Mouse (Mus musculus) olfactory bulb, adult 2 months (tissue): ENCODE data around the gene Dab2ip. TPM values are rescaled to one million over a fixed set of nuclear protein-coding genes. Genes with fewer than 3 reads are reported as not detected.

Experiments
- H3K27ac ChIP-seq: fragments of 200-500 bp; 2 replicates; pipeline ENCODE4 v1.5.1; 2012; ENCODE audit warnings: low read depth, low read length; ENCODE audit not compliant: insufficient read depth
- H3K4me1 ChIP-seq: fragments of 200-500 bp; 2 replicates; pipeline ENCODE4 v1.6.1; 2012; ENCODE audit warnings: low read length; ENCODE audit not compliant: control insufficient read depth, insufficient read depth
- H3K4me3 ChIP-seq: fragments of 200-500 bp; 2 replicates; pipeline ENCODE4 v1.5.1; 2012; ENCODE audit warnings: mild to moderate bottlenecking, low read depth, low read length, moderate library complexity; ENCODE audit not compliant: insufficient read depth
- CTCF ChIP-seq: fragments of 200-500 bp; IDR thresholded peaks from 2 replicates; pipeline ENCODE4 v1.5.1; 2012; ENCODE audit warnings: low read depth, mild to moderate bottlenecking, low read length, moderate library complexity; ENCODE audit not compliant: insufficient read depth
- POLR2A ChIP-seq: fragments of 200-500 bp; IDR thresholded peaks from 2 replicates; pipeline ENCODE4 v1.6.1; 2012; ENCODE audit warnings: mild to moderate bottlenecking, low read depth, low read length, moderate library complexity; ENCODE audit not compliant: insufficient read depth
- WGBS: fragments of 180-500 bp; shearing (Covaris S2); methylation state at CpG from one replicate; pipeline ENCODE4 v1.1.7; 2018; 5-methylcytosine and 5-hydroxymethylcytosine counted together
- polyA plus RNA-seq: library from polyadenylated mRNA; stranded (reverse); fragments of >200 nt; gene quantifications from 2 replicates; pipeline ENCODE4 v1.2.4, GENCODE M21; 2012; ENCODE audit warnings: low replicate concordance; ENCODE audit not compliant: missing spikeins, insufficient read depth, insufficient read length

The Dab2ip gene
- polyA plus RNA-seq, 1 experiment = not detected

- Histone ChIP-seq H3K27ac (no peak overlapping the region), H3K4me3 (no peak overlapping the region), H3K4me1 (peaks cover 2% of the 10 kb centered on the region; the same call in 1 of the 2 replicates)
- no peak for TF ChIP-seq CTCF
- no peak for TF ChIP-seq POLR2A
- 95% methylated on average over 6 of the region's 6 CpGs for WGBS
These were observed 96.7 kb downstream of the Dab2ip start for GRCm38 (mm10) chr2:35654795-35655194.

GRCm38 (mm10) chr2:35655996-35656395 lies 97.9 kb downstream of the Dab2ip start:
- H3K27ac ChIP-seq = no peak overlapping the region
- TF ChIP-seq CTCF (no peak), POLR2A (no peak)
- WGBS = 85% methylated on average over 8 of the region's 8 CpGs
- H3K4me1 ChIP-seq = peaks cover 6% of the 10 kb centered on the region; the same call in 1 of the 2 replicates
- H3K4me3 ChIP-seq = no peak overlapping the region

- no peak overlapping the region for H3K27ac ChIP-seq
- H3K4me1 ChIP-seq = peaks cover 23% of the 10 kb centered on the region
- TF ChIP-seq CTCF (no peak), POLR2A (no peak)
- no peak overlapping the region for H3K4me3 ChIP-seq
- 67% methylated on average over 3 of the region's 3 CpGs for WGBS
These were observed 100.2 kb downstream of the Dab2ip start for GRCm38 (mm10) chr2:35658311-35658710.

- H3K27ac ChIP-seq = no peak overlapping the region
- 85% methylated on average over 5 of the region's 5 CpGs for WGBS
- peaks cover 23% of the 10 kb centered on the region for H3K4me1 ChIP-seq
- TF ChIP-seq POLR2A = no peak
- TF ChIP-seq CTCF = no peak
- no peak overlapping the region for H3K4me3 ChIP-seq
These were observed 101.6 kb downstream of the Dab2ip start for GRCm38 (mm10) chr2:35659578-35660194.

GRCm38 (mm10) chr2:35660953-35661374 lies 102.9 kb downstream of the Dab2ip start:
- H3K4me1 ChIP-seq = peaks cover 23% of the 10 kb centered on the region
- H3K4me3 ChIP-seq = peak overlapping the region; percentile 57
- WGBS = 25% methylated on average over 44 of the region's 47 CpGs
- H3K27ac ChIP-seq = no peak overlapping the region
- TF ChIP-seq CTCF (no peak), POLR2A (no peak)

GRCm38 (mm10) chr2:35661454-35662000 lies 103.5 kb downstream of the Dab2ip start:
- Histone ChIP-seq H3K27ac (no peak overlapping the region), H3K4me1 (peaks cover 23% of the 10 kb centered on the region), H3K4me3 (peak overlapping the region; percentile 57)
- 1% methylated on average over 50 of the region's 51 CpGs for WGBS
- TF ChIP-seq CTCF = no peak
- TF ChIP-seq POLR2A = no peak

DNA sequence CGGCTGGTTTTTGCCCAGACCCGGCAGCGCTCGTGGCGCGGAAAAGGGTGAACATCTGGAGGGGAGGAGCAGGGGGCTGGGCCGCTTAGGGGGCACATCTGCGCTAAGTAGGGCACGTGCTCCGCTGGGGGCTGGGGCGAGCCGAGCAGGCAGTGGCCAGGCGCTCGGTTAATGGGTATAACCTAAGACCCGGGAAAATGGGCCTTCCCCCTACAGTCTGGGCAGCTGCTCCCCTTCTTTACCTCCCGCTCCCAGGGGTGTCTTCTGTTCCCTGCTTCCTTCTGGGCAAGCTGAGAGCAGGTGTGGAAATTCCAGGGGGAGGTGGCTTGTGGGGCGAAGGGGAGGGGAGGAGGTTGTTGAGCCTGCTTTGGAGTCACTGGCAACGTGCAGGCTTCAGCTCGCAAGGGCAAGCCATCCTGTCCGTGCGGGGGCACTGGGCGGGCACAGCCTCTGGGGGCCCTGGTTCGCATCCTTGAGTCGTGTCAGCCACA lies 104.0 kb downstream of the Dab2ip start:
- H3K4me3 ChIP-seq = peak overlapping the region; percentile 57
- TF ChIP-seq POLR2A (no peak), CTCF (no peak)
- H3K27ac ChIP-seq = no peak overlapping the region
- peaks cover 23% of the 10 kb centered on the region for H3K4me1 ChIP-seq
- 8% methylated on average over 24 of the region's 24 CpGs for WGBS

- TF ChIP-seq POLR2A (no peak), CTCF (peak; percentile 28; the same call in 1 of the 2 replicates)
- Histone ChIP-seq H3K4me1 (peaks cover 26% of the 10 kb centered on the region), H3K4me3 (peak overlapping the region; percentile 57), H3K27ac (no peak overlapping the region)
- 17% methylated on average over 26 of the region's 26 CpGs for WGBS
These were observed 104.9 kb downstream of the Dab2ip start for GRCm38 (mm10) chr2:35662738-35663550.

GRCm38 (mm10) chr2:35667746-35668145 lies 109.7 kb downstream of the Dab2ip start:
- TF ChIP-seq CTCF = no peak
- no peak for TF ChIP-seq POLR2A
- Histone ChIP-seq H3K27ac (no peak overlapping the region), H3K4me3 (no peak overlapping the region), H3K4me1 (peaks cover 25% of the 10 kb centered on the region)
- WGBS = 62% methylated on average over 8 of the region's 8 CpGs
